Mouse (Mus musculus): ENCODE measurements around the gene Rxra.
A peak's percentile ranks its signal among the peaks of the same experiment; 100 is the strongest.

Rxra gene

GRCm38 (mm10) chr2:27676106-27676477 lies at the start of gene Rxra:
Gene Rxra, plus strand, starts transcription at chr2:27676440.
- DNase-seq: peak; percentile 83

- DNase-seq: peak; percentile 69
Observed at GRCm38 (mm10) chr2:27626604-27627003, 49.6 kb upstream of the Rxra start.

- no peak for DNase-seq
Observed at GRCm38 (mm10) chr2:27630601-27631285, 45.5 kb upstream of the Rxra start.

GRCm38 (mm10) chr2:27633471-27633870 lies 42.8 kb upstream of the Rxra start:
- DNase-seq: no peak

DNA sequence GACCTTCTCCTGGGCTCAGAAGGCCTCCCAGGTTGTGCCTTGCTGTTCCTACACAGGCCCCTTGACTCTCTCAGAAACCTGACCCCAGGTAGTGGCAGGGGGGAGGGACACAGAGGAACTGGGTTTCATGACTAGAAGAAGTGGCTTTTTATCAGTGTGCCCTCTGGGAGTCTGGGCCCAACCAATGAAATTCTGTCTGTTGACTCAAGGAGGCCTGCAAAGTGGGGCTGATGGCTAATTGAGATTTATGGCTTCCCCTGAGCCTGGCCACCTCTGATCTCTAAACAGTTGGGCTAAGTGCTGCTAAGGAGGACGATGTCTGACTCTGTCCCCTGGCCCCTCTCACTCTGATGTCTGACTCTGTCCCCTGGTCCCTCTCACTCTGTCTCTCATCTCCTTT lies 42.2 kb upstream of the Rxra start:
- no peak for DNase-seq

DNA sequence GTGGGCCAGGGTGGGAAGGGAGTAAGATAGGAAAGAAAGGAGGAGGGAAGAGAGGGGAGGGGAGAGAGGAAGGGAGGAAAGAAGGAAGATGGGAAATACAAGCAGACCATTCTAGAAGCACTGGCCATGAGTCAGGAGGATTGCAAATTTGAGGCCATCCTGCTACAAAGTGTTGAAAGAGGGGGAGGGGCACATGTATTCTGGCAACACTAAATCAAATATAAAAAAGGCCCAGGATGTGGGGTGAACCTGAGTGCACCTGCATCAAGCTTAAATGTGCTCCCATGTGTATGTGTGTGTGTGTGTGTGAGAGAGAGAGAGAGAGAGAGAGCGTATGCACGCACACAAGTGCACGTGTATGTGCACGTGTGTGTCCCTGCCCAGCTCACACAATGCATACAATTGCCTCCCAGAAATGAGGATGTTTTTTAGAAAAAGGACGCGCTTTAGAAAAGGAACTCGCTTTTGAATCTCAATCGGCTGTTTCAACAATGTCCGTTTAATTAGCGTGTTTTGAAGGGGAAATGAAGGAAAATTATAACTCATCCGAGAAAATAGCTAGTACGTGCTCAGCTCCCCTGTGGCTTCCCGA lies 41.0 kb upstream of the Rxra start:
- no peak for DNase-seq

DNA sequence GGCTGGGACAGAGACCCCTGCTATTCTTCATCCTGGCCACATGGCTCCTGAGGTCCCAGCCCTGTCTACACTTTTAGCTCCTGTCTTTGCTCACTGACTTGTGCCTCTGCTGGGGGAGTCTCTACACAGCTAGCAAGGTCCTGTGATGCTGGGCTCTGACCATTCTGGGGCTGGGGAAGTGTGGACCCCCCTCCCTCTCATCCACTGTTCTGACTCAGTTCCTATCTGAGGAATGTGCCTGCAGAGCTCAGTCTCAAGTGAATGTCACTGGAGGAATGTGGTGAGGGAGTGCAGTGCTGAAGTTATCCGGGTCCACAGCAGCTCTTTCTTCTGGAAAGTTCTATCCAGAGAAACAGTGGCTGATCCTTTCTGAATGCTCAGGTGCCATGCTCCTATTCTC lies 39.4 kb upstream of the Rxra start:
- no peak for DNase-seq

DNA sequence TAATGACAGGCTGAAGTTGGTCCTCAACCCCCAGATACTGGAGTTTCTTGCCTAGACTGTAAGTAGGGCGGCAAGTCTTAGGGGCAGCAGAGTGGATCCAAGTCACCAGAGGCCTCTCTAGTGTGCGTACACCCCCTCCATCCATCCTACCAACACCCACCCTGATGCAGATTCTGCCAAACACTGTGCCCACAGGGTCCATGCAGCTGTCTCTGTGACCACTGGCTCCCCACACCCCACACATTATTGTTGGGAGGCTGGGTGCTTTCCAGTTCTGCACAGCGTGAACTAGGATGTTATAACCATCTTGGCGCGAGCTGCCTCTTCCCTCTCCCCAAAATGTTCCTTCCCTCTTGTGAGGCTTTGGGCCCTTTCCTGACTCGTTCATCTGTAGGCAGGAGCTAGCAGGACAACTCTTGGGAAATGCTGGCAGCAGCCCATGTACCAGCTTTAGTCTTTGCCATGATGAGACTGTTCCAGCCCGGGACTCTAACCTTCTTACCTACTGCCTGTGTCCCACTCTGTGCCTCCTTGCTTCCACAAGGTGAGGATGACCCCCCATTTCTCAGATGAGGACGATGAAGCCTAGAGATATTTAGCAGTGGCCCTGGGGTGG lies 38.9 kb upstream of the Rxra start:
- no peak for DNase-seq

GRCm38 (mm10) chr2:27639631-27640334 lies 36.5 kb upstream of the Rxra start:
- no peak for DNase-seq

DNA sequence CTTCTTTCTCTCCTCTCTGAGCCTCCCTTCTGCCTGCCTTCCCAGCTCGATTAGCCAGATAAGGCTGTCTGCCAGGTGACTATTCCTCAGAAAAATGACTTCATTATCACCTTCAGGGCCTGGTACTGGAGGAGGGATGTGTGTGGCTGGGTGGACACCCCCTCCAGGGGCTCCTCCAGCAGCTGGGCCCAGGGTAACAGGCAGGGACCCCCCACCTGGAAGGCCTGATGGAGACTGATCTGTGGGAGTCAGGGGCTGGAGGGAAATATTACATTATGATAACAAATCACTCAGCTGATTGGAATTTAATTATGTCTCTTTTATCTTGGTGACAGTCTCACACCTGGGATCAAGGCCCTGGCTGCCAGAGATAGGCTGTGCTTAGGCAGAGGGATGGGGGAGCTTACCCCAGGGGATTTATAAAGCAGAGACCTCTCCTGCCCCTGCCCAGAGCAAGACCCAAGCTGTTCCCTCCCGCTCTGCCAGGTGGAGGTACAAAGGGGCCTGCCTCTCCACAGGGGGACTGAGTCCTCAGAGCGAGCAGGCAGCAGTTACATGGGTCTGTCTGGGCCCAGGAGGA lies 35.2 kb upstream of the Rxra start:
- DNase-seq: no peak

DNA sequence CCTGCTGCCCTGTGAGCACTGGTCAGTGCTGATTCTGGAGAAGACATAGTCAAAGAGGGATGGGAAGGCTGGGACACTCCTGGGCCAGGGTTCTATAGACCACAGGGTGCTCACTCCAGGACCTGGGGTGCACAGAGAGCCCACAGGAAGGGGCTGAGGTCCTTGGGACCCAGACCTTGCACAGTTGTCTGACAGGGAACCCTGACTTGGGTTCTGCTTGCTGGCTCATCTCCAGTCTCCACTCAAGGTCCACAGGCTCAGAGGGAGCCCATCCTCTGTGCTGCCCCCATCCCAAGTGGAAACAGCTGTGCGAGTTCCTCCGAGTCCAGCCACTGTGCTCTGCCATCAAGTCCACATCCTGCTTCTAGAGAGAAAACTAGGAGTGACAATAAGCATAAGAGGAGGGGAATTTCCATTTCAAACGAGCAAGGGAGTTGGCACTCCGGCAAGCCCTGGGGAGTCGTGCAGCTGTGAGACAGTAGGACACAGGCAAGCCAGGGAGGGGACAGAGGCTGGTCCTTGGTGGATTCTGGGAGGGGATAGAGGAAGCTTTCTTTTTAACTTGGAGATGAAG lies 31.6 kb upstream of the Rxra start:
- DNase-seq: no peak

DNA sequence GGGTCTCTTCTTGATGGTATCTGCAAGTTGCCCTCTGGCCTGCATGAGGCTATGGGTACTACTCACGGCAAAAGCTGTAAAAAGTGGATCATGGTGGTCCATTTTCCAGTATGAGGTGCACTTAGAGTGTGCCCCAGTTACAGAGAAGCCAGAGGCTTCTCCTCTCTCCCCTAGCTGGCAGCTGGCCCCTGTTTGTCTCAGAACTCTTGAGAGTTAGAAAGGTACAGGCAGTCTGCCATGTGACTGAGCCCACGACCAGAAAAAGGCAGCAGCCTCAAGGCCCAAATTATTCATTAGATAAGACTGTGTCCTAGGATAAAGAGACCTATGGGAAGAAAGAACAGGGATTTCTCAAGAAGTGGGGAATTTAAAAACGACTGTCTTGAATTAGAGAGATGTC lies 30.8 kb upstream of the Rxra start:
- no peak for DNase-seq

DNA sequence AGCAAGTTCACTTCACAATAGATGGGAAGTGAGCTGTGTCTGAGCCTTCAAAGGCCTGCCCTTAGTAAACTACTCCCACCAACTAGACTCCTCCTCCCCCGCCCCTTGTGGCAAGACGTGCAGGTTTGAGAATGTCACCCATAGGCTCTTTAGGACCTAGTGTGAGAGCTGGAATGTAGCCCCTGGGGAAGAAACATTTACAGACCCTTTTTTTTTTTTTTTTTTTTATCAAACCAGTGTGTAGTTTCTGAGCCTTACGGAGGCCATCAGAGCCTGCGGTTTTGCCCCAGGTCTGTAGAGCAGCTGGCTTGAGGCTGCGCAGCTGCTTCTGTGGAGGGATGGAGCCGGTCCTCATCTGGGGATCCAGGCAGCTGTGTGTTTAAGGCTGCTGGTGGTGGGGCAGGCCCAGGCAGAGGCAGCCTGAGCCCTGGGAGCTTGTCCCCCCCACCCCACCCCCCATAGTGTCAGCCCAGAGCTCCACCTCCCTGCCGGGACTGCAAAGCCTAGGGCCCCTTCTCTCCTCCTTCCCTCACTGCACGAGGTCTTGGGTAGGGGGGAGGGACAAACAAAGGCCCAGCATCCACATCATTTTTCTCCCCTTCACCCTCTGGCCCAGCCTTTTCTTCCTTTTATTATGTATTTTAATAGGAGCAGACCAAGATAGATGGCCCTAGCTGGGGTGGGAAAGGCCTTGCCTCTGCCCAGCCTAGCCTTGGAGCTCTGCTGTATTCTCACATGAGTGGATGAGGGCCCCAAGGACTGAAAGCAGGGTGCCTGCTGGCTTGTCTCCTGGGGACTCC lies 26.2 kb upstream of the Rxra start:
- DNase-seq: no peak

DNA sequence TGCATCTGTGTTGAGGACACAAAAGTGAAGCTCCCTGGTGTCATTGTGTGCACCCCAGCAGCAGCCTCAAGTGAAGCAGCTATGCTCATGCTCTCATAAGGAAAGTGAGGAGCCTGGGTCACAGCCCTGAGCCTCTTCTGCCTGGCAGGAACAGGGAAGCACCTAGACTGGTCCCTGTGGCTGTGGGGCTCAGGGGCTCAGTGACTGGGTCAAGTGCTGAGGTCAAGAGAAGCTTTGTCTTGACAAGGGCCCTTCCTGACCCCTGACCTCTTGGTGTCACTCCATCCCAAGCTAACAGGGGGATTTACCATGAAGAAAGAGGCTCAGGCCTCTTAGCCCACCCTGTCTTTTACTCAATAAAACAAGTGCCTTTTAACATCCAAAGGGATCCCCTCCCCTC lies 25.2 kb upstream of the Rxra start:
- no peak for DNase-seq

DNA sequence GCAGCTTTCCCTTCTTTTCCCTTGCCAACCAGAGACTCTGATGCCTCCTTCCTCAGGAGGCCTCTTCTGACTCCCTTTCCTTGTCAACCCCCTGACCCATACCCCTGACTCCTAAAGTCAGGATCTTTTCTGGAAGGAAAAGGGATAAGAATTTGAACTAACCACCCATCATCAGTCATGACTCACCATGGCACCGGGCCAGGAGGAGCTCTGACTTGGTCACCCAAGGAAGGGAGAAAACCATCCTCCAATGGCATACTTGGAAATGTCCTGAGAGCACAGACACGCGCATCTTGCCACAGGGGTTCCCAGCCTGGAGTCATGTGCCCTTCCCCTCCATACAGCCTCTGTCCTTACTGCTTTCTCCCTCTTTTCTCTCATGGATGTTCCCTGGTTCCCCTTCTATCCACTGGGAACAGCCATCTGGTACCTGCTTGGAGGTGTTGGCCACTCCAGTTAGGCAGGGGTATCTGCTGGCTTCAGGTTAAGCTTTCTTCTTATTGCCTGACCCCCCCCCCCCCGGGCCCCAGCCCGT lies 22.7 kb upstream of the Rxra start:
- no peak for DNase-seq

- no peak for DNase-seq
Observed at GRCm38 (mm10) chr2:27654321-27655232, 21.7 kb upstream of the Rxra start.

DNA sequence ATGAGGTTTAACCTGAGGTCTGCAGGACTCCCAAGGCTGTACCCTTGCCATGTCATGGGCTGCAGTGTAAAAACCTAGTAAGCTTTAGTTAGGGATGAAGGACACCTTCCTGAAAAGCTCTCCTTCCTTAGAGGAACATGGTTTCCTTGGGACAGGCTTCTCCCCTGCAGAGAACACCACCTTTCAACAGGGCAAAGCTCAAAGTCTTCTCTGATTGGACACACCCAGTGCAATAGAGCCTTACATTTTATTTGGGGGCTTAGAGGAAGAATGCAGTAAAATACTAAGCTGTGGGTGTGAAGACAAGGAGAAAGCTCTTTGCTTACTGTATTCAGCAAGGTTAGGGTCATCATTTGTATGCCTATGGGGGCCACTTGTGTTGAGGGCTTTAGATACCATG lies 19.7 kb upstream of the Rxra start:
- no peak for DNase-seq

DNA sequence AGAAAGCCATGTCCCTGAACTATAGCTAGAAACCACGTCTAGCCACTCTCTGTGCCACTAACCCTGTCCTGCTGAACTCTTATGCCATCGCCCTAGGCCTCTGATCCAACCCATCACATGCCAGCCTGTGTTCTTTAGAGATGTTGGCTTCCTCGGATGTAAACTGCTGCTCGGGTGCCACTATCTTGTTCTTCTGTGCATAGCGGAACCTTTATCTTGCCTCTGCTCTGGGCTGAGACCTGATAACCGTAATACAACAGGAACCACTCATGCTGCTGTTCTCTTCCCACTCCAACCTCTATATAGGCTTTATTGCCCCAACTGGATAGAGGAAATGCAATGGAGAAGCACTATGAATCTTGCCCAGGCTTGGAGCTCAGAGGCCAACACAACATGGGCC lies 11.0 kb upstream of the Rxra start:
- no peak for DNase-seq

- no peak for DNase-seq
Observed at GRCm38 (mm10) chr2:27666719-27667118, 9.5 kb upstream of the Rxra start.

DNA sequence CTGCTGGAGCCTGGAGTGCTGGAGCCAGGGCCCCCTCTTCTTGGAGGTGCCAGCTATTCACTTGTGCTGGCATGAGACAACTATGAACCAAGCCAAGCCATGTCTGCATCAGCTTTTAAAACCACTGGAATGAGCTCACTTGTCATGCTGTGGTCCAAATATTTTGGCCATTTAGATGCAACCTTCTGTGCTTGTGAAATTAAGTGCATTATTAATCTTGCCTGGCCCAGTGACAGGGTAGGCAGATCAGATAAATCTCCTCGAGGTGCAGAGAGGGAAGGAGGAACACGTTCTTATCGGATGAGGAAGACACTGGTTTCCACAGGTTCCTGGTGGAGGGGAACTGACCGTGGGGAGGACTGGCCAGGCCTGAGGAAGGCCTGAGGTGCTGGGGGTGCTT lies 8.6 kb upstream of the Rxra start:
- DNase-seq: no peak

DNA sequence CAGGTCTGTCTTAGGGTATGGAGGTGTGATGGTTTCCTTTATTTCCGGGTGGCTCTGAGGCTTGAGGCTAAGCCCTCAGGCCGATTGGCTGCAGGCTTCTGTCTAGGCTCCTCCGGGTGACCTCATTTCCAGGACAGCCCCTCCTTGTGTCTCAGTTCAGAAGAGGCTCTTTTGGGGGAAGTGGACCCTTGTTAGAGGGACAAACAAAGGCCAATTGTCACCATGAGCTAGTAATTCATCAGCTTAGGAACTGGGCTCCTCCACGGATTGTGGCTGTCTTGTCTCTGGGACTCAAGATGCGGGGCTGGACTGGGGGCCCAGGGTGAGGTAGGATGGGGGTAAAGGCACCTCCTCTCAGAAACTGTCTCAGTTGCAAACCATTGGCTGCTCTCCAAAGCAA lies 5.5 kb upstream of the Rxra start:
- DNase-seq: no peak
